Mouse (Mus musculus) small intestine, adult 2 months (tissue): ENCODE results near the gene Trak1. TPM values are rescaled to one million over a fixed set of nuclear protein-coding genes. Genes with fewer than 3 reads are reported as not detected.

Experiments used
- H3K27ac ChIP-seq: fragments of 200-500 bp; 2 replicates; pipeline ENCODE4 v1.5.1; 2012; ENCODE audit warnings: low read depth, low read length, control low read depth, inconsistent platforms; ENCODE audit not compliant: insufficient read depth
- H3K27me3 ChIP-seq: fragments of 200-500 bp; 2 replicates; pipeline ENCODE4 v1.6.1; 2012; ENCODE audit warnings: mild to moderate bottlenecking, moderate library complexity, low read length, inconsistent platforms; ENCODE audit not compliant: control insufficient read depth, insufficient read depth
- H3K36me3 ChIP-seq: fragments of 200-500 bp; 2 replicates; pipeline ENCODE4 v1.6.1; 2012; ENCODE audit warnings: mild to moderate bottlenecking, low read length, control low read depth, inconsistent platforms; ENCODE audit not compliant: control insufficient read depth, insufficient read depth
- H3K4me1 ChIP-seq: fragments of 200-500 bp; 2 replicates; pipeline ENCODE4 v1.6.1; 2012; ENCODE audit warnings: low read length, inconsistent platforms, mixed read lengths; ENCODE audit not compliant: control insufficient read depth, insufficient read depth, insufficient read length
- H3K4me3 ChIP-seq: fragments of 200-500 bp; 2 replicates; pipeline ENCODE4 v1.5.1; 2012; ENCODE audit warnings: low read depth, mild to moderate bottlenecking, control low read depth, inconsistent platforms, low read length, moderate library complexity
- CTCF ChIP-seq: fragments of 200-500 bp; IDR thresholded peaks from 2 replicates; pipeline ENCODE4 v1.5.1; 2012; ENCODE audit warnings: low read depth, mild to moderate bottlenecking, control low read depth, inconsistent platforms, low read length, moderate library complexity, mixed read lengths; ENCODE audit not compliant: insufficient replicate concordance, insufficient read length; ENCODE audit errors: extremely low read depth
- POLR2A ChIP-seq: fragments of 200-500 bp; IDR thresholded peaks from 2 replicates; pipeline ENCODE4 v1.6.1; 2012; ENCODE audit warnings: low read depth, mild to moderate bottlenecking, control low read depth, inconsistent platforms, low read length, moderate library complexity
- WGBS: fragments of 180-500 bp; shearing (Covaris S2); methylation state at CpG from one replicate; pipeline ENCODE4 v1.1.7; 2018; 5-methylcytosine and 5-hydroxymethylcytosine counted together
- polyA plus RNA-seq: library from polyadenylated mRNA; depleted of rRNA; stranded (reverse); fragments of >200 nt; gene quantifications from 2 replicates; pipeline ENCODE4 v1.2.3, GENCODE M21; 2012

Gene Trak1
- polyA plus RNA-seq, 1 experiment = 99.8 TPM

GRCm38 (mm10) chr9:121369573-121369972 lies 72.3 kb downstream of the Trak1 start:
- Histone ChIP-seq H3K36me3 (peaks cover 21% of the 10 kb centered on the region), H3K4me3 (no peak overlapping the region), H3K27me3 (no peaks in the 10 kb centered on the region), H3K4me1 (peaks cover 21% of the 10 kb centered on the region; the same call in 1 of the 2 replicates), H3K27ac (no peak overlapping the region)
- TF ChIP-seq POLR2A (no peak), CTCF (no peak)
- 84% methylated on average over 6 of the region's 6 CpGs for WGBS

DNA sequence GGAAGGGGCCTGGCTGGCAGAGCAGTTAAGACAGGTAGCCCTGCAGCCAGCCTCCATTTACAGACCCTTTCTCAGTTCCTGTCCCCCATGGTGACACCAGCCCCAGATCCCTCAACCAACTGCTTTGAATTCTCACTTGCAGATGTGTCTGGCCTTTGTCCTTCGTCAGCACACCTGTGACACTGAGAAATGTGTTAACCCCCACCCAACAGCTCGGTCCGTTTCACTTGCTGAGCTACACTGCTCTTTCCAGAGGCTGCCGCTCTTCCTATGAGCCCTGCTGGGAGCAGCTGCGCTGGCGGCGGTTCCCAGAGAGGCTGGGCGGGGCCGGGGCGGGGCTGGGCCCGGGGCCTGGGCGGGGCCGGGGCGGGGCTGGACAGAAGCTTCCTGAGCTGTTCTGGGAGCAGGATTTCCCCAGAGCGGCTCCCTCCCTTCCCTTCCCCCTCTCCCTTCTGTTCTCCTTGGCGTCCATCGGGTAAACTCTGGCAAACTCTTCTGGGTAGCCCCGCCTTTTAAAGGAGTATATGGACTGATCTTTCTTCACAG lies 74.1 kb downstream of the Trak1 start:
- Histone ChIP-seq H3K4me1 (peaks cover 21% of the 10 kb centered on the region; the same call in 1 of the 2 replicates), H3K36me3 (peaks cover 10% of the 10 kb centered on the region), H3K27me3 (no peaks in the 10 kb centered on the region), H3K27ac (peak overlapping the region; percentile 68), H3K4me3 (peak overlapping the region; percentile 36)
- WGBS = 2% methylated on average over 18 of the region's 18 CpGs
- TF ChIP-seq POLR2A = no peak; the same call in 1 of the 2 replicates

- H3K4me1 ChIP-seq = peaks cover 18% of the 10 kb centered on the region; the same call in 1 of the 2 replicates
- WGBS = 44% methylated on average over 11 of the region's 13 CpGs
- H3K27ac ChIP-seq = peak overlapping the region; percentile 68
- peak overlapping the region; percentile 29 for H3K4me3 ChIP-seq
- H3K36me3 ChIP-seq = peaks cover 7% of the 10 kb centered on the region; the same call in 1 of the 2 replicates
- H3K27me3 ChIP-seq = no peaks in the 10 kb centered on the region
- no peak for TF ChIP-seq POLR2A
- no peak for TF ChIP-seq CTCF
Measured at GRCm38 (mm10) chr9:121371946-121372646, 74.8 kb downstream of the Trak1 start.

DNA sequence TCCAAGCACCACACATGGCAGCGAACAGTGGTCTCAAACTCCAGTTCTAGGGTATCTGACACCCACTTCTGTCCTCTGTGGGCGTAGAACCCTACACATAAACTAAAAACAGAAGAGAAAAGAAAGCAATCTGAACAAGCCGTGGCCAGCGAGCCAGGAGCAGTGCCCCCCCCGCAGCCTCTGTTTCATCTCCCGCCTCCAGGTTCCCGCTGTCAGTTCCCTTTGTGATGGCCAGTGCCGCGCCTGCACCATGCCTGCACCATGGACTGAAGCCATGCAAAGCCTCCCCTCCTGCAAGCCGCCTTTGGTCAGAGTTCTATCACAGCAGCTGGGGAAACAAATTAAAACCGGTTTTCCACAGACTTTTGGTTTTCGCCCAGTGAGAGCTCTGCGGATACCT lies 75.8 kb downstream of the Trak1 start:
- Histone ChIP-seq H3K36me3 (peaks cover 6% of the 10 kb centered on the region; the same call in 1 of the 2 replicates), H3K4me3 (no peak overlapping the region), H3K4me1 (peaks cover 18% of the 10 kb centered on the region; the same call in 1 of the 2 replicates), H3K27ac (no peak overlapping the region), H3K27me3 (no peaks in the 10 kb centered on the region)
- no peak for TF ChIP-seq POLR2A
- TF ChIP-seq CTCF = no peak
- WGBS = 75% methylated on average over 13 of the region's 13 CpGs

DNA sequence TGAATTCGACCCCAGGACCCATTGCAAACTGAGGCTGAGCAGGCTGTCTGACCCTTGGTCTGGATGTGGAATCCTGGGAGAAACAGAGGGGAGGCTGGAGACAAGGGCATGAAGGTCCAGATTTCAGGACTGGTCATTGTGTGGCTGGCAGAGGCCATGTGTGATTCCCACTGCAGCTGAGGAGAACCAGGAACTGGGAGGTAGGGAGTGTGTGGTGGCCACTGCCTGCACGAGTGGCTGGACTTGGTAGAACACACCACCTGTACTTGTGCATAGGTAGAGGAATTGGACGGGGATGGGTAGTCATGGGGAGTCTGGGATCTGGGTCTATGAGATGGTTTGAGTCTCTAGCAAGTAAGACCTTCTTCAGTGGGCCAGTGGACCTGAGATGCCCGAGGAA lies 76.2 kb downstream of the Trak1 start:
- TF ChIP-seq POLR2A (no peak), CTCF (no peak)

DNA sequence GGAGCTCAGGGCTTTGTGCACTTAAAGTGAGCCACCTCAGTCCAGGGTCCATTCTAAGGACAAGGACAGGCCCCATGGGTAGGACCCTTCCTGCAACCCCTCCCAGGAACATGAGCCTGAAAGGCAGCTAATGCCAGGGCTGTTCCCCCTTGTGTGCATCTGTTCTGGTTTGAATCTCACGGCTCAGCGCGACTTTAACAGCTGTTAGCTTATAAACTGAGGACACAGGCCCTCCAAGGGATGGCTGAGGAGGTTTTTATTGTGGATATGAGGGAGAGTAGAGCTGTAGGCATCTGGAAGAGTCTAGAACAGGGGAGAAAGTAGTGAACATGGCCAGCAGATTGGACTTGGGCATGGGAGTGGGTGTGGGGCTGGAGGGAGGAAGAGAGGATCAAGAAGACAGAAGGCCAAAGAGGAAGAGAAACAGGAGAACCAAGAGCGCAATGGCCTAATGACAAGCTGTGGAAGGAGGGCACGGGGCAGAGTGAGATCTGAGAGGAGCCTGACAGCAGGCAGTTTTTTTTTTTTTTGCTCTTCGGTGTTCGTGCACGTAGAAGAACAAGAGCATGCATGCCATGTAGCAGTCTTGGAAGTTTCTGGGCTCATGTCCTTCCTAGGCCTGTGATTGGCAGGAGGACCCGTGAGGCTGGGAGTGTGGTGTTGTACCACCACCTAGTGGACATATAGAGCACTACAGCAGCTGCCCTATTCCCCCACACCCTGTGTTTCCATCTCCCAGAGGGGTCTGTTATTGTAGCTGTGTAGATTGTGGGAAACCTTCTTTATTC lies 77.0 kb downstream of the Trak1 start:
- peaks cover 6% of the 10 kb centered on the region; the same call in 1 of the 2 replicates for H3K36me3 ChIP-seq
- H3K4me3 ChIP-seq = no peak overlapping the region
- no peaks in the 10 kb centered on the region for H3K27me3 ChIP-seq
- H3K27ac ChIP-seq = no peak overlapping the region
- TF ChIP-seq POLR2A (no peak), CTCF (peak; percentile 95; the same call in 1 of the 2 replicates)
- peaks cover 18% of the 10 kb centered on the region; the same call in 1 of the 2 replicates for H3K4me1 ChIP-seq
- 42% methylated on average over 9 of the region's 9 CpGs for WGBS

More for the DNA sequence above, 76.2 kb downstream of the Trak1 start:
- Histone ChIP-seq H3K4me3 (no peak overlapping the region), H3K36me3 (peaks cover 6% of the 10 kb centered on the region; the same call in 1 of the 2 replicates), H3K4me1 (peaks cover 18% of the 10 kb centered on the region; the same call in 1 of the 2 replicates), H3K27ac (no peak overlapping the region), H3K27me3 (no peaks in the 10 kb centered on the region)
- 73% methylated on average over 4 of the region's 4 CpGs for WGBS

DNA sequence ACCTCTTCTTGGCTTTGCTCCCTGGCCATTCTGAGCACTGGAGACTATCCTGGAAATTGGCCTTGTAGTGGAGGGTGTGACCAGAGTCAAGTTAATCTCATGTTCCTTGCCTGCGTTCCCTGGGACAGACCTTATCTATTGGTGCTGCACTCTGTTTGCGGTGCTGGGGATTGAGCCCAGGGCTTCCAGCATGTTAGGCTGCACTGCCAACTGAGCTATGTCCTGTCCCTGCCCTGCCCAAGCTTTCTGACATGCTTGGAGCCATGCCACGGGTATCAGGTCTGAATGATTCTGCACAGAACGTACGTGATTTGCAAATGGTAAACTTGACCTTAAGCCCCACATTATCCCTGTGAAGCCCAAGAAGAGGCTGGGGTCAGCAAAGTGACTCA lies 77.6 kb downstream of the Trak1 start:
- H3K4me1 ChIP-seq = peaks cover 15% of the 10 kb centered on the region; the same call in 1 of the 2 replicates
- H3K4me3 ChIP-seq = no peak overlapping the region
- H3K36me3 ChIP-seq = peaks cover 6% of the 10 kb centered on the region; the same call in 1 of the 2 replicates
- no peaks in the 10 kb centered on the region for H3K27me3 ChIP-seq
- WGBS = 73% methylated on average over 5 of the region's 5 CpGs
- no peak for TF ChIP-seq POLR2A
- TF ChIP-seq CTCF = no peak
- no peak overlapping the region for H3K27ac ChIP-seq
